Mouse (Mus musculus): ENCODE results near the gene Bmp6.

GRCm38 (mm10) chr13:38509681-38510341, 164.9 kb downstream of the Bmp6 start:
- TF ChIP-seq CTCF (IDR thresholded peaks at IDR 0.05; ENCODE audit: borderline replicate concordance, insufficient read depth, low read depth, low read length) (no peak), POLR2A (IDR thresholded peaks at IDR 0.05; ENCODE audit: borderline replicate concordance, insufficient read depth, low read length) (no peak)

Data from cerebellum, adult 2 months (tissue).